Mouse (Mus musculus) liver, embryonic 11.5 days (tissue): ENCODE data around the gene Atg4d. TPM values are rescaled to one million over a fixed set of nuclear protein-coding genes. Genes with fewer than 3 reads are reported as not detected.
"Not testable (repeated sequence)": the region's sequence is repeated elsewhere in the genome, so short reads cannot be mapped to it uniquely, and the experiment has no call there.

ENCODE experiments used
- ATAC-seq: fragments of 200-750 bp; cut with Nextera tagmentation; replicated peaks from 2 replicates; pipeline ENCODE4 v1.8.0; 2017; ENCODE audit warnings: moderate number of reproducible peaks, mild to moderate bottlenecking, moderate TSS enrichment, moderate library complexity; ENCODE audit not compliant: low FRiP score
- DNase-seq: peaks from one replicate; pipeline ENCODE4 v3.0.0-alpha.2; 2017; ENCODE audit warnings: low spot score
- H3K27ac ChIP-seq: fragments of 300-500 bp; sonication (generic); 2 replicates; pipeline ENCODE4 v1.5.1; 2014; ENCODE audit warnings: mild to moderate bottlenecking, low read depth, low read length, control low read depth
- H3K27me3 ChIP-seq: fragments of 300-500 bp; sonication (generic); replicated peaks from 2 replicates; pipeline ENCODE4 v1.6.1; 2014; ENCODE audit warnings: low read length, mixed read lengths; ENCODE audit not compliant: control insufficient read depth, insufficient read depth
- H3K36me3 ChIP-seq: fragments of 300-500 bp; sonication (generic); 2 replicates; pipeline ENCODE4 v1.6.1; 2014; ENCODE audit warnings: mild to moderate bottlenecking, low read length, moderate library complexity, mixed read lengths; ENCODE audit not compliant: control insufficient read depth, insufficient read depth
- H3K4me1 ChIP-seq: fragments of 300-500 bp; sonication (generic); replicated peaks from 2 replicates; pipeline ENCODE4 v1.6.1; 2014; ENCODE audit warnings: low read length, mixed read lengths; ENCODE audit not compliant: control insufficient read depth, insufficient read depth
- H3K4me2 ChIP-seq: fragments of 300-500 bp; sonication (generic); 2 replicates; pipeline ENCODE4 v1.6.1; 2014; ENCODE audit warnings: mild to moderate bottlenecking, control low read depth, moderate library complexity
- H3K4me3 ChIP-seq: fragments of 300-500 bp; sonication (generic); 2 replicates; pipeline ENCODE4 v1.5.1; 2014; ENCODE audit warnings: low read depth, low read length, control low read depth
- H3K9ac ChIP-seq: fragments of 300-500 bp; sonication (generic); 2 replicates; pipeline ENCODE4 v1.6.1; 2014; ENCODE audit warnings: low read depth, low read length, control low read depth
- H3K9me3 ChIP-seq: fragments of 300-500 bp; sonication (generic); 2 replicates; pipeline ENCODE4 v1.6.1; 2016; ENCODE audit warnings: low read length, inconsistent platforms, mixed read lengths; ENCODE audit not compliant: control insufficient read depth
- WGBS: fragments of 180-500 bp; shearing (Covaris S2); extraction: QIAGEN DNeasy Blood & Tissue Kit; methylation state at CpG from one replicate; pipeline ENCODE4 v1.1.7; 2014; 5-methylcytosine and 5-hydroxymethylcytosine counted together
- polyA plus RNA-seq: library from polyadenylated mRNA; unstranded; fragments of >200 nt; fragmentation: Nextera tagmentation; extraction: Ambion mirVana; gene quantifications from 2 replicates; pipeline ENCODE4 v1.2.1, GENCODE M21; 2014

The Atg4d gene
- polyA plus RNA-seq, 1 experiment from 2014 or later = 57.0 TPM

- Histone ChIP-seq H3K36me3 (no peaks in the 10 kb centered on the region), H3K27me3 (no peaks in the 10 kb centered on the region), H3K27ac (no peak overlapping the region), H3K4me3 (no peak overlapping the region), H3K4me1 (peaks cover 46% of the 10 kb centered on the region), H3K9ac (no peak overlapping the region), H3K9me3 (no peaks in the 10 kb centered on the region), H3K4me2 (no peak overlapping the region)
- DNase-seq (no peak), ATAC-seq (no peak)
- WGBS = 73% methylated on average over 6 of the region's 6 CpGs
Measured at GRCm38 (mm10) chr9:21318792-21319191, 53.7 kb downstream of the Atg4d start.

GRCm38 (mm10) chr9:21319503-21319902 is 54.4 kb downstream of the Atg4d start:
- WGBS = 94% methylated on average over 4 of the region's 4 CpGs
- H3K27me3 ChIP-seq = no peaks in the 10 kb centered on the region
- H3K4me2 ChIP-seq = no peak overlapping the region
- H3K9me3 ChIP-seq = no peaks in the 10 kb centered on the region
- no peak overlapping the region for H3K27ac ChIP-seq
- H3K4me1 ChIP-seq = peaks cover 39% of the 10 kb centered on the region
- no peak overlapping the region for H3K4me3 ChIP-seq
- DNase-seq (no peak), ATAC-seq (no peak)
- no peaks in the 10 kb centered on the region for H3K36me3 ChIP-seq
- H3K9ac ChIP-seq = no peak overlapping the region

- DNase-seq (no peak), ATAC-seq (peak; percentile 27; the same call in 1 of the 2 replicates)
- Histone ChIP-seq H3K9me3 (no peaks in the 10 kb centered on the region), H3K4me1 (peaks cover 33% of the 10 kb centered on the region), H3K27ac (peak overlapping the region; percentile 79; the same call in 1 of the 2 replicates), H3K36me3 (no peaks in the 10 kb centered on the region), H3K4me3 (peak overlapping the region; percentile 83), H3K27me3 (no peaks in the 10 kb centered on the region), H3K9ac (peak overlapping the region; percentile 82), H3K4me2 (peak overlapping the region; percentile 99)
- 34% methylated on average over 4 of the region's 4 CpGs for WGBS
Measured at GRCm38 (mm10) chr9:21320280-21320618, 55.2 kb downstream of the Atg4d start.

- Histone ChIP-seq H3K4me3 (peak within 1 kb of the TSS; percentile 83), H3K4me2 (peak within 1 kb of the TSS; percentile 99), H3K9ac (peak within 1 kb of the TSS; percentile 82), H3K27me3 (no peaks in the 10 kb centered on the region), H3K9me3 (no peaks in the 10 kb centered on the region), H3K36me3 (no peaks in the 10 kb centered on the region), H3K27ac (peak within 1 kb of the TSS; percentile 79), H3K4me1 (peaks cover 30% of the 10 kb centered on the region)
- ATAC-seq (peak; percentile 92), DNase-seq (peak; percentile 89)
- under 1% methylated on average over 52 of the region's 52 CpGs for WGBS
Measured at GRCm38 (mm10) chr9:21320619-21321512, 55.8 kb downstream of the Atg4d start, which contains the start of gene Slc44a2. TSS of gene Slc44a2 (plus strand) at chr9:21320698.

- Histone ChIP-seq H3K4me1 (peaks cover 30% of the 10 kb centered on the region), H3K27me3 (no peaks in the 10 kb centered on the region), H3K36me3 (no peaks in the 10 kb centered on the region), H3K4me3 (peak overlapping the region; percentile 83), H3K4me2 (peak overlapping the region; percentile 99), H3K9me3 (no peaks in the 10 kb centered on the region), H3K27ac (peak overlapping the region; percentile 79), H3K9ac (peak overlapping the region; percentile 82)
- ATAC-seq = peak; percentile 72
- DNase-seq = no peak
- WGBS = 4% methylated on average over 6 of the region's 6 CpGs
Measured at GRCm38 (mm10) chr9:21321513-21321835, 56.4 kb downstream of the Atg4d start.

GRCm38 (mm10) chr9:21322211-21322916 is 57.3 kb downstream of the Atg4d start:
- peak overlapping the region; percentile 83 for H3K4me3 ChIP-seq
- ATAC-seq = no peak
- peak overlapping the region; percentile 79 for H3K27ac ChIP-seq
- H3K27me3 ChIP-seq = no peaks in the 10 kb centered on the region
- H3K4me1 ChIP-seq = peaks cover 30% of the 10 kb centered on the region
- H3K9ac ChIP-seq = peak overlapping the region; percentile 82; the same call in 1 of the 2 replicates
- WGBS = 70% methylated on average over 19 of the region's 19 CpGs
- DNase-seq = no peak
- no peaks in the 10 kb centered on the region for H3K9me3 ChIP-seq
- no peaks in the 10 kb centered on the region for H3K36me3 ChIP-seq
- peak overlapping the region; percentile 99 for H3K4me2 ChIP-seq

GRCm38 (mm10) chr9:21322917-21323297 is 57.8 kb downstream of the Atg4d start:
- not testable (repeated sequence) for H3K27me3 ChIP-seq, H3K9ac ChIP-seq, H3K9me3 ChIP-seq, H3K36me3 ChIP-seq, H3K4me3 ChIP-seq, H3K27ac ChIP-seq, DNase-seq, ATAC-seq
- H3K4me1 ChIP-seq = peaks cover 30% of the 10 kb centered on the region
- peak overlapping the region; percentile 99 for H3K4me2 ChIP-seq
- WGBS = 70% methylated on average over 7 of the region's 8 CpGs

GRCm38 (mm10) chr9:21324269-21324668 is 59.2 kb downstream of the Atg4d start:
- Histone ChIP-seq H3K36me3 (no peaks in the 10 kb centered on the region), H3K27me3 (no peaks in the 10 kb centered on the region), H3K4me3 (no peak overlapping the region), H3K9ac (no peak overlapping the region), H3K27ac (no peak overlapping the region), H3K4me2 (no peak overlapping the region), H3K9me3 (no peaks in the 10 kb centered on the region), H3K4me1 (peaks cover 32% of the 10 kb centered on the region)
- DNase-seq (no peak), ATAC-seq (no peak)
- 51% methylated on average over 11 of the region's 11 CpGs for whole genome bisulfite sequencing
